Mouse (Mus musculus) E14TG2a.4 (cell line): Measurements from ENCODE around the gene Ccdc124.

Source experiments
- H3K27me3 ChIP-seq: 2 replicates; pipeline ENCODE4 v1.6.1; 2014; ENCODE audit warnings: low read length, control low read depth; ENCODE audit not compliant: insufficient read depth
- H3K36me3 ChIP-seq: 2 replicates; pipeline ENCODE4 v1.6.1; 2014; ENCODE audit warnings: low read length, control low read depth; ENCODE audit not compliant: insufficient read depth
- H3K4me1 ChIP-seq: replicated peaks from 2 replicates; pipeline ENCODE4 v1.6.1; 2014; ENCODE audit warnings: low read depth, low read length, control low read depth
- H3K4me3 ChIP-seq: replicated peaks from 2 replicates; pipeline ENCODE4 v1.5.1; 2014; ENCODE audit warnings: mild to moderate bottlenecking, low read length
- H3K9me3 ChIP-seq: 2 replicates; pipeline ENCODE4 v1.6.1; 2014; ENCODE audit warnings: low read length, control low read depth
- CTCF ChIP-seq: conservative IDR thresholded peaks from 2 replicates; pipeline ENCODE4 v1.5.1; 2014; ENCODE audit warnings: low read length
- NANOG ChIP-seq: IDR thresholded peaks from 2 replicates; pipeline ENCODE4 v1.6.1; 2014; ENCODE audit warnings: borderline replicate concordance, low read length, mixed read lengths
- POU5F1 ChIP-seq: IDR thresholded peaks from 2 replicates; pipeline ENCODE4 v1.6.1; 2014; ENCODE audit warnings: low read length, borderline replicate concordance

The Ccdc124 gene

DNA sequence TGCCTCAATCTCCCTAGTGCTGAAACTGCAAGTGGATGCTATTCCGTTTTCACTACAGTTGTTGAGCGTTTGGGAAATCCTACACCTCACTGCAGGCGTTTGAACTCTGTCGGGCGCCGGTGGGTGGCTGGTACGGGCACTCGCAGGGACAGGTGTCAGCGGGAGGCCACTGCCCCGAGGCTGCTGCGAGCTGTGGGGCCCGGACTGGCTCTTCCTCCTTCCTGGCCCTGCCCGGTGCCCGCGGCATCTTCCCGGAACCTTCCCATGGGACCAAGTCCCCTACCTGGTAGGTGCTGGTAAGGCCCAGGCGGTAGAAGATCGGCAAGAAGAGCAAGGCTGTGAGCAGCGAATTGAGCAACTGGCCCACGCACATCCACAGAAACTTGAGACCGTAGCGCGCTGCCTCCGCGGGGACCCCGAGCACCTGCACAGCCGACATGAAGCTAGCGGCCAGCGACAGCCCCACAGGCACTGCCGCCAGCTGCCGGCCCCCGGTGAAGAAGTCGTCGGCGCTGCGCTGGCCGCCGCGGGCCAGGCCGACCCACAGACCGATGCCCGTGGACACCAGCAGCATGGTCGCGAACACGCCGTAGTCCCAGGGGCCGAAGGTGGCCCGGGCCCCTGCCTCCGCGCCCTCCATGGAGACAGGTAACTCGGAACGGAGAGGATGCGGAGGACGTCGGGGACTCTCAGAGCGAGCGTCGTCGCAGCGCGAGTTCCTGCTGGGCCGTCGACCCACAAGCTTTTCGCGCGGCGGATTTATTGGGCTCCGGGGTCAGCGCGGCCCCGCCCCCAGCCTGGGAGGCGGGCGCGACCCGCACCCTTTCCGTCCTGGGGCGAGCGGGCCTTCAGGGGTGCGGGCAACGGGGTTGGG, 18.5 kb upstream of the Ccdc124 start, which contains the start of gene Slc5a5:
Gene Slc5a5 (minus strand): TSS at position 736 of the 874 bp plus-strand sequence.
- Histone ChIP-seq H3K36me3 (peaks cover 32% of the 10 kb centered on the region), H3K9me3 (no peaks in the 10 kb centered on the region), H3K4me3 (peak within 1 kb of the TSS; percentile 76), H3K27me3 (peaks cover 46% of the 10 kb centered on the region), H3K4me1 (peaks cover 71% of the 10 kb centered on the region)
- TF ChIP-seq CTCF, result no peak
- no peak for TF ChIP-seq NANOG
- no peak for TF ChIP-seq POU5F1

DNA sequence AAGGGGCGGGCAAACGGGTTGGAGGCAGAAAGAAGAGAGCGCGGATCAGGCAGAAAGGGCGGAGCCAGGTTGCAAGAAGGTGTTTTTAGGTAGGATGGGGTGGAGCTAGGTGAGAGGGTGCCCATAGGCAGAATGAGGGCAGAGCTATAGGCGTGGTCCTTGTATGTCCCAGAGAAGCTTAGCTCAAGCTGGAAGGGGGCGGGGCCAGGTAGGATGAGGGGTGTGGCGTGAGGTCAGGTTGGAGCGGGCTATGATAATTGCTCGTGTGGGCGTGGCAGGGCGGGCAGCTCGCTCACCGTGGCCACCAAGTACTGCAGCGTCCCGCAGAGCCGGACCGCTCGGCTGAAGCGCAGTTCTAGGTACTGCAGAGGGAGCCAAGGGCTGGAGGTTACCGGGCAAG, 17.6 kb upstream of the Ccdc124 start:
- TF ChIP-seq POU5F1, result no peak
- no peak for TF ChIP-seq CTCF
- no peak for TF ChIP-seq NANOG
- no peaks in the 10 kb centered on the region for H3K9me3 ChIP-seq
- H3K4me3 ChIP-seq, result peak overlapping the region; percentile 76
- H3K27me3 ChIP-seq, result peaks cover 49% of the 10 kb centered on the region
- peaks cover 80% of the 10 kb centered on the region for H3K4me1 ChIP-seq
- peaks cover 27% of the 10 kb centered on the region for H3K36me3 ChIP-seq

DNA sequence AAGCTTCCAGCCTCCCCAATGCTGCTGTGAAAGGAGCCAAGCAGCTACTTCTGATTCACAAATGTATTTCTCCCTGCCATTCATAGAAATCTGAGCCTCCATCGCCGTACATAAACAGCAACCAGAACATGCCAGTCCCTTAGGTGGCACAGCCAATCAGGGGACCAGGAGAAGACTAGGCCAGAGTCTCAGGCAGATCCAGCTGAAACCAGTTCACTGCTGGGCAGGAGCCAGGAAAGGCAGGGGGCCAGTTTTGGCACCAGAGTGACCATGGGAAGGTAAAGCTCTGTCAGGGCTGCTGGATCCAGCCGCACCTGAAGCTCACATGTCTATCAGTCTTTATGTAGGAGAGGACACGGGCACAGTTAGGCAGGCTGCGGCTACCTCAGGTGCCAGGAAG, 16.9 kb upstream of the Ccdc124 start:
- peaks cover 85% of the 10 kb centered on the region for H3K4me1 ChIP-seq
- H3K4me3 ChIP-seq, result 0 out of 2 replicates have a peak overlapping the region, but pooled peaks have one; percentile 76
- no peak for TF ChIP-seq POU5F1
- no peak for TF ChIP-seq CTCF
- TF ChIP-seq NANOG, result no peak
- H3K27me3 ChIP-seq, result peaks cover 50% of the 10 kb centered on the region
- H3K36me3 ChIP-seq, result peaks cover 20% of the 10 kb centered on the region
- H3K9me3 ChIP-seq, result no peaks in the 10 kb centered on the region

DNA sequence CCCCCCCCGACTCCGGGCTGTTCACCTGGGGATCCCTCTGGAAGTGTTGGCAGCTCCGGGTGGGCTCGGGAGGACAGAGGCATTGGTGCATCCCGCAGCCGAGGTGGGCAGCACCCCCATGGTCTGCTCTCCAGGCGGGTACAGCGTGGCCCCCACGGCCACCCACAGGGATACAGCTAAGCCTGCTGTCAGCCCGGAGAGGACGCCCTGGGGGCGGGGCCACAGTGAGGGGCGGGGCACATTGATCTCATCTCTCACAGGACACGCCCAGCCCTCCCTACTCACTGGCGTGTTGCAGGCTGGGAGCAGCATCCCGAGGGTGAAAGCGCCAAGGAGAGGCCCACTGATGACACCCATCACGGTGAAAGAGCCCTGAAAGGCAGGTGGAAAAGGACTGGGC, 13.9 kb upstream of the Ccdc124 start:
- H3K4me1 ChIP-seq, result peaks cover 86% of the 10 kb centered on the region
- peak overlapping the region; percentile 62 for H3K4me3 ChIP-seq
- no peaks in the 10 kb centered on the region for H3K9me3 ChIP-seq
- H3K27me3 ChIP-seq, result peaks cover 42% of the 10 kb centered on the region
- TF ChIP-seq POU5F1 (no peak), NANOG (no peak), CTCF (no peak)
- H3K36me3 ChIP-seq, result no peaks in the 10 kb centered on the region

DNA sequence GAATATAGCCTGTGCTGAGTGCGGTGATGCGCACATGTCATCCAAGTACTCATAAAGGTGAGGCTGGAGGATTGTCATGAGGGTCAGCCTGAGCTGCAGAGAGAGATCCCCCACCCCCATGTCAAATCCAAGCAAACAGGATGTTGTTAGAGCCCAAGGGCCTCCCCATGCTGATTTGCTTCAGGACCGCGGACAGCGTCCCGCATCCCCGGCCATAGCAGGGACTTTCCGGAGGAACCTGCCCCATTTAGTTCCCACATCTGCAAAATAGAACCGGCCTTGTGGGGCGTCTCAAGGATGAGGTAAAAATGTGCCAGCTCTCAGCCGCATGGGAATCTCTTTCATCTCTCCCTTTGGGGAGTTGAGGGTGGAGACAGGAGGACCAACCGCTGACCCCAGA, 11.9 kb upstream of the Ccdc124 start:
- no peaks in the 10 kb centered on the region for H3K9me3 ChIP-seq
- H3K27me3 ChIP-seq, result peaks cover 22% of the 10 kb centered on the region
- peak overlapping the region; percentile 24; the same call in 1 of the 2 replicates for H3K4me3 ChIP-seq
- H3K36me3 ChIP-seq, result no peaks in the 10 kb centered on the region
- TF ChIP-seq POU5F1 (no peak), NANOG (no peak), CTCF (no peak)
- H3K4me1 ChIP-seq, result peaks cover 75% of the 10 kb centered on the region

DNA sequence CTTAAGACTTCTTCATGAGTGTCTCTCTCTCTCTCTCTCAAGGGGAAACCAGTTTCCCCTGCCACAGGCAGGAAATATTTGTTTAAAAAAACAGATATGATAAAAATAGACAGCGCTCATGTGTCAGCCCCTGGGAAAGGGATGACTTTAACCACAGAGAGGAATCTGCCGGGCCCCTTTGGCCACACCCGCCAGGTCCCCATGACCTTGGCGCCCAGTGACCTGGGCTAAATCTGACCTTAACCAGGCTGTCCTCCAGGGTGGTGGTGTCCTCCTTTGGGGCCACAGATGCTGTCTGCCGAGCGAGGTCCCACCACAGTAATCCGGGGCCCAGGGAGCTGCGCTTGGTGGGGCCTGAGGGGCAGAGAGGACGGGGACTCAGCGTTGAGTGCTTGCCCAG, 10.9 kb upstream of the Ccdc124 start:
- Histone ChIP-seq H3K36me3 (no peaks in the 10 kb centered on the region), H3K27me3 (peaks cover 14% of the 10 kb centered on the region; the same call in 1 of the 2 replicates), H3K4me1 (peaks cover 83% of the 10 kb centered on the region), H3K9me3 (no peaks in the 10 kb centered on the region), H3K4me3 (peak overlapping the region; percentile 35)
- TF ChIP-seq CTCF, result no peak
- no peak for TF ChIP-seq NANOG
- TF ChIP-seq POU5F1, result no peak

DNA sequence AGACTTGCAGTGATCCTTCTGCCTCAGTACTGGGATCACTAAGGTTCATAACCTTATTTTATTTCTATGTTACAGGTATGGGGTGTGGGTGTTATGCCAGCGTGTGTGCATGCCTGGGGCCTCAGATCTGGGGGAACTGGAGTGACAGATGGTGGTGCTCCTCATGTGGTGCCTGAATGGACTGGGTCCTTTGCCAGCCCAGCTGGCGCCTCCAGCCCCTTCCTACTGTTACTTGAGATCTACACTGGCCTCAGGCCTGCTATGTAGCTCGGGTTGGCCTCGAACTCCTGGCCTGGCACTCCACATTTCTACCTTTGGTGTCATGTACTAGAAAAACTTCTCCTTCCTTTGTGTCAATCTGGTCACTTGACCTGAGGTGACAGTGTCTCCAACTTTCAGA, 10.5 kb upstream of the Ccdc124 start:
- Histone ChIP-seq H3K9me3 (no peaks in the 10 kb centered on the region), H3K36me3 (no peaks in the 10 kb centered on the region), H3K4me1 (peaks cover 85% of the 10 kb centered on the region), H3K27me3 (peaks cover 12% of the 10 kb centered on the region; the same call in 1 of the 2 replicates), H3K4me3 (0 out of 2 replicates have a peak overlapping the region, but pooled peaks have one; percentile 23)
- TF ChIP-seq POU5F1, result no peak
- TF ChIP-seq NANOG, result no peak

DNA sequence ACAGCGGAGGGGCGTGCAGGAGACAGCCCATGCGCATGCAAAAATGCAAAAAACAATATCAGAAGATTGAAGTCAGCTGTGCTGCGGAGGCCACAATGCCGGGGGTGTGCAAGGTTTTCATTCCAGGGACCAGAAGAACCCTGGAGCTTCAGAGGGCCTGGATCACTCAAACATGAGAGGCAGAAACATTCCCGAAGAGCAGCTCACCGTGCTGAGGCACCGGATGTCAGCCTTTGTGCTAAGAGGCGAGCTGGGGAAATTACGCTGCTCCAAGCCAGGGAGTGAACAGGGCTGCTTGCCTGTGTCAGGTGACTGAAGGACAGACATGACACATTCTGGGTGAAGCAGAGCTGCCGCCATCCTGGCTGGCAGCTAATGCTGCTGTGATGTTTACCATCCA, 6.8 kb upstream of the Ccdc124 start:
- Histone ChIP-seq H3K36me3 (no peaks in the 10 kb centered on the region), H3K27me3 (no peaks in the 10 kb centered on the region)
- TF ChIP-seq CTCF, result no peak
- no peak for TF ChIP-seq POU5F1
- no peak for TF ChIP-seq NANOG

More for the DNA sequence above, 6.8 kb upstream of the Ccdc124 start:
- H3K9me3 ChIP-seq, result no peaks in the 10 kb centered on the region
- peak overlapping the region; percentile 61 for H3K4me3 ChIP-seq
- peaks cover 81% of the 10 kb centered on the region for H3K4me1 ChIP-seq
